Mouse (Mus musculus) heart, postnatal 10 days (tissue): Measurements from ENCODE around the gene Irf9. TPM values are rescaled to one million over a fixed set of nuclear protein-coding genes. Genes with fewer than 3 reads are reported as not detected.

ENCODE experiments used
- DNase-seq, 2 experiments: peaks; one replicate each; pipeline ENCODE4 v3.0.0; 2021
- intact Hi-C: fragments of 180-260 bp; cut with DNase I; formaldehyde crosslinking; loops from one replicate; pipeline ENCODE4 v1.15.1; 2025
- total RNA-seq, 2 experiments: library from RNA; stranded (reverse); gene quantifications; 2 replicates each; pipeline ENCODE4 v1.2.3; 2021

The Irf9 gene
- total RNA-seq, 2 experiments from 2014 or later = 9.2 to 11.3 TPM

GRCm38 (mm10) chr14:55651528-55651927 lies 48.2 kb downstream of the Irf9 start:
- DNase-seq = no peak
- intact Hi-C loops = no loop called here

GRCm38 (mm10) chr14:55656935-55657334 lies 53.6 kb downstream of the Irf9 start:
- peak; percentile 38 to 45 for DNase-seq
- intact Hi-C loops = no loop called here

- intact Hi-C loops = no loop called here
- DNase-seq = peak in 1 of 2 experiments; percentile 14
Observed at GRCm38 (mm10) chr14:55658011-55658410, 54.6 kb downstream of the Irf9 start.

Other genes starting within 250 kb of the Irf9 start
- gene Dhrs4, start 124.8 kb upstream of the Irf9 start, total RNA-seq = 100 to 1,000 TPM; 132 to 137 TPM
- 1 to 10 TPM; 2.8 to 4.6 TPM for gene Carmil3, start 112.9 kb upstream of the Irf9 start, total RNA-seq
- gene Cpne6, start 93.1 kb upstream of the Irf9 start, total RNA-seq = under 1 TPM in 1 of 2 experiments, not detected in 1; 0.12 TPM
- not detected for gene Nrl, start 78.6 kb upstream of the Irf9 start, total RNA-seq
- gene Pck2, start 63.3 kb upstream of the Irf9 start, total RNA-seq = 10 to 100 TPM; 23.3 to 24.1 TPM
- 10 to 100 TPM; 86.3 to 87.5 TPM for gene Dcaf11, start 43.6 kb upstream of the Irf9 start, total RNA-seq
- gene A730061H03Rik, start 43.2 kb upstream of the Irf9 start, total RNA-seq = under 1 TPM; 0.64 to 0.65 TPM
- gene Fitm1, start 28.0 kb upstream of the Irf9 start, total RNA-seq = 100 to 1,000 TPM; 192 to 201 TPM
- 100 to 1,000 TPM; 247 to 272 TPM for gene Psme1, start 25.4 kb upstream of the Irf9 start, total RNA-seq
- 10 to 100 TPM; 42.6 to 43.4 TPM for gene Emc9, start 18.3 kb upstream of the Irf9 start, total RNA-seq
- gene Psme2, start 12.5 kb upstream of the Irf9 start, total RNA-seq = 100 to 1,000 TPM; 139 to 140 TPM
- gene Rnf31, start 11.9 kb upstream of the Irf9 start, total RNA-seq = 10 to 100 TPM; 21.7 to 28.3 TPM
- under 1 TPM; 0.53 to 0.67 TPM for gene Rec8, start 14.5 kb downstream of the Irf9 start, total RNA-seq
- gene Ipo4, start 32.4 kb downstream of the Irf9 start, total RNA-seq = 10 to 100 TPM; 54.7 to 55.0 TPM
- gene Gm49378, start 34.3 kb downstream of the Irf9 start, total RNA-seq = 1 to 10 TPM; 1.1 to 2.1 TPM
- gene Tm9sf1, start 40.2 kb downstream of the Irf9 start, total RNA-seq = 10 to 100 TPM; 56.3 to 61.2 TPM
- gene Tssk4, start 46.6 kb downstream of the Irf9 start, total RNA-seq = under 1 TPM; 0.64 to 0.81 TPM
- 10 to 100 TPM; 55.6 to 72.2 TPM for gene Mdp1, start 56.9 kb downstream of the Irf9 start, total RNA-seq
- 10 to 100 TPM; 16.4 to 18.5 TPM for gene Gmpr2, start 68.4 kb downstream of the Irf9 start, total RNA-seq
- gene Nedd8, start 68.6 kb downstream of the Irf9 start, total RNA-seq = 100 to 1,000 TPM; 291 to 295 TPM
- 10 to 100 TPM; 14.2 to 16.5 TPM for gene Tinf2, start 78.2 kb downstream of the Irf9 start, total RNA-seq
- gene Tgm1, start 110.4 kb downstream of the Irf9 start, total RNA-seq = under 1 TPM; 0.24 to 0.25 TPM
- 10 to 100 TPM; 13.7 to 14.4 TPM for gene Rabggta, start 118.7 kb downstream of the Irf9 start, total RNA-seq
- 10 to 100 TPM; 54.5 to 56.6 TPM for gene Dhrs1, start 142.1 kb downstream of the Irf9 start, total RNA-seq
- gene Nop9, start 142.1 kb downstream of the Irf9 start, total RNA-seq = 10 to 100 TPM; 14.5 to 18.7 TPM
- gene Cideb, start 154.9 kb downstream of the Irf9 start, total RNA-seq = 1 to 10 TPM; 1.1 to 1.2 TPM
- under 1 TPM in 1 of 2 experiments, not detected in 1; 0.10 TPM for gene Ltb4r2, start 157.9 kb downstream of the Irf9 start, total RNA-seq
- under 1 TPM; 0.67 to 0.74 TPM for gene Ltb4r1, start 162.4 kb downstream of the Irf9 start, total RNA-seq
- 10 to 100 TPM; 21.1 to 21.9 TPM for gene Adcy4, start 180.5 kb downstream of the Irf9 start, total RNA-seq
- gene Ripk3, start 185.3 kb downstream of the Irf9 start, total RNA-seq = 1 to 10 TPM; 6.6 to 9.7 TPM
- 10 to 100 TPM; 11.1 to 12.1 TPM for gene Nfatc4, start 219.6 kb downstream of the Irf9 start, total RNA-seq